Mouse (Mus musculus) small intestine, adult 2 months (tissue): ENCODE data around the gene Slc5a2.

ENCODE experiments used
- CTCF ChIP-seq: fragments of 200-500 bp; IDR thresholded peaks from 2 replicates; pipeline ENCODE4 v1.5.1; 2012; ENCODE audit warnings: low read depth, mild to moderate bottlenecking, control low read depth, inconsistent platforms, low read length, moderate library complexity, mixed read lengths; ENCODE audit not compliant: insufficient replicate concordance, insufficient read length; ENCODE audit errors: extremely low read depth
- POLR2A ChIP-seq: fragments of 200-500 bp; IDR thresholded peaks from 2 replicates; pipeline ENCODE4 v1.6.1; 2012; ENCODE audit warnings: low read depth, mild to moderate bottlenecking, control low read depth, inconsistent platforms, low read length, moderate library complexity

DNA sequence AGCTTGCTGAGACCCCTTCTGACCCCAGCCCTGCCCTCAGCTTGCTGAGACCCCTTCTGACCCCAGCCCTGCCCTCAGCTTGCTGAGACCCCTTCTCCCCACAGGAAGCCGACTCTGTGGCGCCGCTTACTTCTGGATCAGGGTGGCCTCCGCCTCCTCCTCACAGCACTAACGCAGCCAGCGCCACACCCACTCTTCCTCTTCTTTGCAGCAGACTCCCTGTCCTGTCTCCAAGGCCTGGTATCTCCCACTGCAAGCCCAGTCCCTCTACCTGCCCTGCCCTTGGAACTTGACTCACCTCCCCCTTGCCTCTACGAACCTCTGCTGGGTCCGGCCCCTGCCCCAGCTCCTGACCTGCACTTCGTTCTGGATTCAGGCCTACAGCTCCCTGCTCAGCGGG, 21.5 kb upstream of the Slc5a2 start:
- no peak for TF ChIP-seq CTCF
- TF ChIP-seq POLR2A = no peak
